8 mouse cellular contexts compared by ENCODE assay signal in the genomic region with DNA sequence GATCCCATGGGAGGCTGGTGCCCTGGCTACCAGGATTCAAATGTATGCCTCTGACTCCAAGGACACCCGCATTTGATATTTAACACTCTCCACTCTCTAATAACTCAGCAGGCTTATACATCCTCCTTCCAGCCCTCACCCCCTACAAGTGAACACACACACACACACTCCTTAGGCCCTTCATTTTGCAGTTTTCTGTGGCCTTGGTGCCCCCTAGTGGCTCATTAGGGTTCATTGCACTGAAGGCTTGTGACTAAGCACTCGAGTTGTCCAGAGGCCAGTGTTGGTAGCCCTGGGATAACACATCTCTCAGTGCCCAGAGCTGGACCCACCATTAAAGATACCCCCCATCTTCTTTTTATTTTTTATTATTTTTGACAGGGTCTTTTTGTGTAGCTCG. TPM values are rescaled to one million over a fixed set of nuclear protein-coding genes. Genes with fewer than 3 reads are reported as not detected.
DNase-seq lines count a peak whose midpoint lies in the region; ATAC-seq and TF ChIP-seq lines count a peak whose summit lies in the region.

No protein-coding gene starts in this region.

- no peak overlapping the region for H3K27ac ChIP-seq in heart, embryonic 10.5 days
- H3K27ac ChIP-seq in gastrocnemius, adult 2 months, result no peak overlapping the region
- no peak overlapping the region for H3K27ac ChIP-seq in intestine, embryonic 16.5 days (ENCODE audit: low read length)
- H3K27ac ChIP-seq in limb, embryonic 10.5 days, result no peak overlapping the region
- H3K27ac ChIP-seq in midbrain, embryonic 13.5 days, result no peak overlapping the region
- H3K27ac ChIP-seq in small intestine, adult 2 months (ENCODE audit: insufficient read depth, low read depth, low read length), result no peak overlapping the region

- peak; percentile 97; the same call in 1 of the 2 replicates for TF ChIP-seq CTCF in gastrocnemius, adult 2 months (IDR thresholded peaks at IDR 0.05)
- peak; percentile 89; the same call in 1 of the 2 replicates for TF ChIP-seq CTCF in small intestine, adult 2 months (IDR thresholded peaks at IDR 0.05; ENCODE audit: extremely low read depth, insufficient read length, insufficient replicate concordance, low read depth, low read length)

- peak; percentile 94 for DNase-seq in heart, adult 11 months
- DNase-seq in heart, embryonic 10.5 days (ENCODE audit: low spot score), result no peak
- DNase-seq in cerebellum, postnatal 36 days, result peak; percentile 52 to 62
- peak; percentile 68 for DNase-seq in gastrocnemius, adult 2 months
- DNase-seq in limb, embryonic 10.5 days (ENCODE audit: low spot score), result peak; percentile 66

- no peaks in the 10 kb centered on the region for H3K9me3 ChIP-seq in heart, embryonic 10.5 days
- H3K9me3 ChIP-seq in intestine, embryonic 16.5 days (ENCODE audit: control insufficient read depth, low read length), result no peaks in the 10 kb centered on the region
- H3K9me3 ChIP-seq in limb, embryonic 10.5 days (replicated peaks), result no peaks in the 10 kb centered on the region
- no peaks in the 10 kb centered on the region for H3K9me3 ChIP-seq in midbrain, embryonic 13.5 days

- intact Hi-C loops in gastrocnemius, adult 2 months (cut with DNase I), result loop anchor here (1.0 to 2.0 kb wide), 3 partner anchors 41 to 193 kb away; no protein-coding TSS in a partner anchor

- no peak overlapping the region for H3K9ac ChIP-seq in intestine, embryonic 16.5 days (ENCODE audit: low read depth, low read length)
- no peak overlapping the region for H3K9ac ChIP-seq in midbrain, embryonic 13.5 days (replicated peaks)

- ATAC-seq in intestine, embryonic 16.5 days, result peak; percentile 52
- peak; percentile 84 for ATAC-seq in midbrain, embryonic 13.5 days

- no peak overlapping the region for H3K4me3 ChIP-seq in heart, embryonic 10.5 days
- no peak overlapping the region for H3K4me3 ChIP-seq in gastrocnemius, adult 2 months
- H3K4me3 ChIP-seq in intestine, embryonic 16.5 days (ENCODE audit: low read length), result no peak overlapping the region
- H3K4me3 ChIP-seq in limb, embryonic 10.5 days, result no peak overlapping the region
- no peak overlapping the region for H3K4me3 ChIP-seq in midbrain, embryonic 13.5 days (replicated peaks)
- H3K4me3 ChIP-seq in small intestine, adult 2 months (ENCODE audit: low read depth, low read length), result no peak overlapping the region

- H3K4me1 ChIP-seq in heart, embryonic 10.5 days, result no peaks in the 10 kb centered on the region
- no peaks in the 10 kb centered on the region; the same call in 1 of the 2 replicates for H3K4me1 ChIP-seq in intestine, embryonic 16.5 days (ENCODE audit: control insufficient read depth, insufficient read depth, low read length)
- H3K4me1 ChIP-seq in limb, embryonic 10.5 days, result peaks cover 7% of the 10 kb centered on the region
- peaks cover 5% of the 10 kb centered on the region; the same call in 1 of the 2 replicates for H3K4me1 ChIP-seq in midbrain, embryonic 13.5 days (replicated peaks)
- H3K4me1 ChIP-seq in small intestine, adult 2 months (ENCODE audit: control insufficient read depth, insufficient read depth, insufficient read length, low read length), result no peaks in the 10 kb centered on the region; the same call in 1 of the 2 replicates

- H3K36me3 ChIP-seq in heart, embryonic 10.5 days, result no peaks in the 10 kb centered on the region
- H3K36me3 ChIP-seq in intestine, embryonic 16.5 days (ENCODE audit: control insufficient read depth, insufficient read depth, low read length), result no peaks in the 10 kb centered on the region
- H3K36me3 ChIP-seq in limb, embryonic 10.5 days, result no peaks in the 10 kb centered on the region
- H3K36me3 ChIP-seq in midbrain, embryonic 13.5 days, result no peaks in the 10 kb centered on the region
- no peaks in the 10 kb centered on the region for H3K36me3 ChIP-seq in small intestine, adult 2 months (ENCODE audit: control insufficient read depth, insufficient read depth, low read length)

- H3K27me3 ChIP-seq in heart, embryonic 10.5 days (ENCODE audit: insufficient read depth, poor library complexity, severe bottlenecking), result 0 out of 2 replicates have a peak, but pooled peaks cover 8% of the 10 kb centered on the region
- no peaks in the 10 kb centered on the region for H3K27me3 ChIP-seq in intestine, embryonic 16.5 days (replicated peaks; ENCODE audit: control insufficient read depth, insufficient read depth, low read length)
- H3K27me3 ChIP-seq in limb, embryonic 10.5 days (ENCODE audit: low read depth, poor library complexity, severe bottlenecking), result peaks cover 7% of the 10 kb centered on the region; the same call in 1 of the 2 replicates
- H3K27me3 ChIP-seq in midbrain, embryonic 13.5 days, result no peaks in the 10 kb centered on the region
- no peaks in the 10 kb centered on the region for H3K27me3 ChIP-seq in small intestine, adult 2 months (ENCODE audit: control insufficient read depth, insufficient read depth, low read length)

- no peak for TF ChIP-seq POLR2A in small intestine, adult 2 months (IDR thresholded peaks at IDR 0.05; ENCODE audit: low read depth, low read length)

- no peak overlapping the region for H3K4me2 ChIP-seq in intestine, embryonic 16.5 days (ENCODE audit: low read depth, low read length)
- H3K4me2 ChIP-seq in midbrain, embryonic 13.5 days (replicated peaks), result no peak overlapping the region

- 16% methylated on average over 3 of the region's 3 CpGs for WGBS in heart, embryonic 10.5 days
- WGBS in intestine, embryonic 16.5 days, result 15% methylated on average over 3 of the region's 3 CpGs
- 11% methylated on average over 3 of the region's 3 CpGs for WGBS in limb, embryonic 10.5 days
- 18% methylated on average over 3 of the region's 3 CpGs for WGBS in midbrain, embryonic 13.5 days
- WGBS in small intestine, adult 2 months, result 9% methylated on average over 3 of the region's 3 CpGs

RNA-seq across cellular contexts. Expression of a gene that starts 4.8 kb away (rescaled TPM):
- 157 and 163 TPM in 2 replicates for polyA plus RNA-seq in heart, embryonic 10.5 days (2016; fragmentation: Nextera tagmentation; extraction: Ambion mirVana)
- total RNA-seq in gastrocnemius, adult 2 months (2021), result 10 to 100 TPM; 57.8 to 64.8 TPM
- polyA plus RNA-seq in intestine, embryonic 16.5 days (2015; fragmentation: Nextera tagmentation; extraction: Ambion mirVana), result 208 and 217 TPM in 2 replicates
- 174 and 179 TPM in 2 replicates for polyA plus RNA-seq in limb, embryonic 10.5 days (2016; fragmentation: Nextera tagmentation; extraction: Ambion mirVana)
- 203 and 216 TPM in 2 replicates for polyA plus RNA-seq in midbrain, embryonic 13.5 days (2015; fragmentation: Nextera tagmentation; extraction: Ambion mirVana)
- 31.1 and 55.1 TPM in 2 replicates for polyA plus RNA-seq in small intestine, adult 2 months (2012; rRNA removed)

RNA-seq across cellular contexts. Expression of a gene that starts 17.2 kb away (rescaled TPM):
- polyA plus RNA-seq in heart, embryonic 10.5 days (2016; fragmentation: Nextera tagmentation; extraction: Ambion mirVana), result 1.5 and 1.7 TPM in 2 replicates
- total RNA-seq in gastrocnemius, adult 2 months (2021), result under 1 TPM in 1 of 2 experiments, not detected in 1; 0.17 TPM
- 1.5 and 1.7 TPM in 2 replicates for polyA plus RNA-seq in intestine, embryonic 16.5 days (2015; fragmentation: Nextera tagmentation; extraction: Ambion mirVana)
- polyA plus RNA-seq in limb, embryonic 10.5 days (2016; fragmentation: Nextera tagmentation; extraction: Ambion mirVana), result 1.9 and 4.2 TPM in 2 replicates
- 2.1 and 2.3 TPM in 2 replicates for polyA plus RNA-seq in midbrain, embryonic 13.5 days (2015; fragmentation: Nextera tagmentation; extraction: Ambion mirVana)
- polyA plus RNA-seq in small intestine, adult 2 months (2012; rRNA removed), result not detected in 2 replicates

RNA-seq across cellular contexts. Expression of a gene that starts 34.3 kb away (rescaled TPM):
- polyA plus RNA-seq in heart, embryonic 10.5 days (2016; fragmentation: Nextera tagmentation; extraction: Ambion mirVana), result not detected in 2 replicates
- not detected for total RNA-seq in gastrocnemius, adult 2 months (2021)
- polyA plus RNA-seq in intestine, embryonic 16.5 days (2015; fragmentation: Nextera tagmentation; extraction: Ambion mirVana), result 0.04 and 0.13 TPM in 2 replicates
- polyA plus RNA-seq in limb, embryonic 10.5 days (2016; fragmentation: Nextera tagmentation; extraction: Ambion mirVana), result not detected in 2 replicates
- not detected in 2 replicates for polyA plus RNA-seq in midbrain, embryonic 13.5 days (2015; fragmentation: Nextera tagmentation; extraction: Ambion mirVana)
- polyA plus RNA-seq in small intestine, adult 2 months (2012; rRNA removed), result not detected in 2 replicates

RNA-seq across cellular contexts. Expression of a gene that starts 43.4 kb away (rescaled TPM):
- polyA plus RNA-seq in heart, embryonic 10.5 days (2016; fragmentation: Nextera tagmentation; extraction: Ambion mirVana), result not detected in 2 replicates
- not detected for total RNA-seq in gastrocnemius, adult 2 months (2021)
- polyA plus RNA-seq in intestine, embryonic 16.5 days (2015; fragmentation: Nextera tagmentation; extraction: Ambion mirVana), result not detected in 2 replicates
- polyA plus RNA-seq in limb, embryonic 10.5 days (2016; fragmentation: Nextera tagmentation; extraction: Ambion mirVana), result not detected in 2 replicates
- polyA plus RNA-seq in midbrain, embryonic 13.5 days (2015; fragmentation: Nextera tagmentation; extraction: Ambion mirVana), result not detected in 2 replicates
- not detected in 2 replicates for polyA plus RNA-seq in small intestine, adult 2 months (2012; rRNA removed)

RNA-seq across cellular contexts. Expression of a gene that starts 52.3 kb away (rescaled TPM):
- not detected in 2 replicates for polyA plus RNA-seq in heart, embryonic 10.5 days (2016; fragmentation: Nextera tagmentation; extraction: Ambion mirVana)
- not detected for total RNA-seq in gastrocnemius, adult 2 months (2021)
- polyA plus RNA-seq in intestine, embryonic 16.5 days (2015; fragmentation: Nextera tagmentation; extraction: Ambion mirVana), result 7.6 and 10.5 TPM in 2 replicates
- not detected in 2 replicates for polyA plus RNA-seq in limb, embryonic 10.5 days (2016; fragmentation: Nextera tagmentation; extraction: Ambion mirVana)
- polyA plus RNA-seq in midbrain, embryonic 13.5 days (2015; fragmentation: Nextera tagmentation; extraction: Ambion mirVana), result 0.27 and 4.2 TPM in 2 replicates
- 6.5 and 11.9 TPM in 2 replicates for polyA plus RNA-seq in small intestine, adult 2 months (2012; rRNA removed)
